Mouse (Mus musculus): ENCODE results near the gene Adk. TPM values are rescaled to one million over a fixed set of nuclear protein-coding genes. Genes with fewer than 3 reads are reported as not detected.

Gene Adk
- polyA plus RNA-seq (2015; fragmentation: Illumina TruSeq; extraction: RNeasy Lipid Tissue Mini Kit (QIAGEN cat#74804); ENCODE audit: insufficient read depth, low replicate concordance): 37.8 TPM

DNA sequence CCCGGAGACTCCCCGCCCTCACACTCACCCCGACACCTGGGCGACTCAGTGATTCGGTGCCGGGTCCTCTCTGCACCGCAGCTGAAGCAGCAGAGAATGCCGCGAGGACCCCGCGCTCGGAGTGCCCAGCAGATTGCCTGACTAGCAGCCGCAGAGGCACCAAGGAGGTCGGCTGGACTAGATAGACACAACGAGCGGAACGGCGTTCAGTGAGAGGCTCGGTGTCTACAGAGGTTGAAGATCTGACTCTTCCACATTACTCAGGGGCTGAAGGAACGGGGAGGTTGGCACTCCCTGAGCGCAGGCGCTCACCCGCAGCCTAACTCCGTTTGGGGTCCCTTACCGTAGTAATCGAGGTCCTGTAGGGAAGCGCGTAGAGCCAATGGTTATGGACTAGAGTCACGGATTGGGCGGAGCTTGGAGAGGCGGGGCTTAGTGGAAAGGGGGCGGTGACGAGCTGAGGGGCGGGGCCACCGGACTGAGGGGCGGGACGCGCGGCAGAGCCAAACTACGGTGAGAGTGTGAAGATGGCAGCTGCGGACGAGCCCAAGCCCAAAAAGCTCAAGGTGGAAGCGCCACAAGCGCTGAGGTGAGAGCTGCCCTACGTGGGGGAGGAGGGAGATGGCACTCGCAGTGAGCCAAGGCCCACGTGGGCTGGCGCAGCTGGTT is at the start of gene Adk, which contains the start of gene Ap3m1:
Gene Adk, plus strand, starts transcription at position 463 of the 669 bp plus-strand sequence.
Gene Ap3m1, minus strand, starts transcription at position 397 of the 669 bp plus-strand sequence.

DNA sequence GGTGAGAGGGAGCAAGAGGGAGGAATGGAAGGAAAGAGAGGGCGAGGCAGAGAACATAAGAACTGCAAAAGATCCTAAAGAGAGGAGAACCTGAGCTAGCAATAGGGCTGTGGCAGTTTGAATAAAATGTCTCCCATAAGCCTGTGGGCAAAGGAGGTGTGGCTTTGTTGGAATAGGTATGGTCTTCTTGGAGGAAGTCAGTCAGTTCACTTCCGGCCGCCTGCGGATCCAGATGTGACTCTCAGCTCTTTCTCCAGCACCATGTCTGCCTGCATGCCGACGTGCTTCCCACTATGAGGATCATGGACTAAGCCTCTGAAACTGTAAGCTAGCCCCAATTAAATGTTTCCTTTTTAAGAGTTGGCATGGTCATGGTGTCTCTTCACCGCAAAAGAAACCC is 428.9 kb downstream of the Adk start, which contains the start of gene Kat6b:
Gene Kat6b, plus strand, starts transcription at position 204 of the 400 bp plus-strand sequence.

Other genes with a start within 250 kb of the Adk start
- gene Plau, start 215.9 kb upstream of the Adk start, polyA plus RNA-seq (2015; fragmentation: Illumina TruSeq; extraction: RNeasy Lipid Tissue Mini Kit (QIAGEN cat#74804); ENCODE audit: insufficient read depth, low replicate concordance): 7.9 TPM
- 35.3 TPM for gene Vcl, start 123.2 kb upstream of the Adk start, polyA plus RNA-seq (2015; fragmentation: Illumina TruSeq; extraction: RNeasy Lipid Tissue Mini Kit (QIAGEN cat#74804); ENCODE audit: insufficient read depth, low replicate concordance)
- gene Ap3m1, start 66 bp upstream of the Adk start, polyA plus RNA-seq (2015; fragmentation: Illumina TruSeq; extraction: RNeasy Lipid Tissue Mini Kit (QIAGEN cat#74804); ENCODE audit: insufficient read depth, low replicate concordance): 113 TPM

All from spleen, adult 10 weeks (tissue).